Mouse (Mus musculus) cortical plate, adult 2 months (tissue): ENCODE results near the gene Cnnm3.

Experiments
- CTCF ChIP-seq: fragments of 200-500 bp; IDR thresholded peaks from 2 replicates; pipeline ENCODE4 v1.5.1; 2011; ENCODE audit warnings: mild to moderate bottlenecking, control low read depth, low read length; ENCODE audit not compliant: insufficient read depth; ENCODE audit errors: extremely low read depth
- POLR2A ChIP-seq: fragments of 200-500 bp; IDR thresholded peaks from 2 replicates; pipeline ENCODE4 v1.6.1; 2011; ENCODE audit warnings: mild to moderate bottlenecking, low read length, control low read depth; ENCODE audit not compliant: insufficient read depth; ENCODE audit errors: extremely low read depth

DNA sequence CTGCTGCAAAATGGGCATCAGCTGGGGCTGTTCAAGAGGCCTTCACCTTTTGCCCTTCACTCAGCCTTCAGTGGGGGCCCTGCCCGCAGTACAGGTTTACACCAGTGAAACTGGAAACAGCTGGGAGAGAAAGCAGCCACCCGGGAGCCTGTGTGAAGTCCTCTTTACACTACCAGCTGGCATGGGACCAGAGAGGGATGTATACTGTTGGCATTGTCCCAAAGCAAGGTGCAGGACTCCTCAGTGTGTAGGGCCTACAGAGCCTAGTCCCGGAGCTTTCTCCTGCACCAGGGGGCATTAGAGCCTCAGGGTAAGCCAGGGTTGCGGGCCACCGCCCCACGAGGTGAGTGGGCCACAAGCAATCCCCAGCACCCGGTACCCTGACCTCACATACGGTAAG lies 18.8 kb downstream of the Cnnm3 start:
- TF ChIP-seq CTCF (no peak), POLR2A (no peak)
